Mouse (Mus musculus) kidney, adult 2 months (tissue): ENCODE results near the gene Ifi27.
"Not testable (repeated sequence)": the region's sequence is repeated elsewhere in the genome, so short reads cannot be mapped to it uniquely, and the experiment has no call there.

Experiments used
- CTCF ChIP-seq: fragments of 200-500 bp; conservative IDR thresholded peaks from 2 replicates; pipeline ENCODE4 v1.5.1; 2011; ENCODE audit warnings: low read depth, mild to moderate bottlenecking, control low read depth, low read length, moderate library complexity, mixed read lengths; ENCODE audit not compliant: insufficient read depth, insufficient read length
- POLR2A ChIP-seq: fragments of 200-500 bp; IDR thresholded peaks from one replicate; pipeline ENCODE4 v1.6.1; 2011; ENCODE audit warnings: low read depth, low read length, control low read depth

- not testable (repeated sequence) for TF ChIP-seq POLR2A, CTCF
Observed at GRCm38 (mm10) chr12:103444261-103444660, 10.2 kb downstream of the Ifi27 start.
